Mouse (Mus musculus) kidney, adult 2 months (tissue): ENCODE measurements at regions not wholly inside any gene's neighbourhood (a gene's known extent, or its start where the extent isn't known, plus 50 kb on each side); places are given as distances from the start of the nearest gene placed in this dataset.

Experiments
- DNase-seq: peaks from one replicate; pipeline ENCODE4 v3.0.0; 2021
- H3K27ac ChIP-seq: fragments of 200-500 bp; 2 replicates; pipeline ENCODE4 v1.5.1; 2012; ENCODE audit warnings: low read depth, low read length, control low read depth, inconsistent platforms; ENCODE audit not compliant: insufficient read depth
- H3K27me3 ChIP-seq: fragments of 200-500 bp; replicated peaks from 2 replicates; pipeline ENCODE4 v1.6.1; 2012; ENCODE audit warnings: mild to moderate bottlenecking, moderate library complexity, low read length, inconsistent platforms; ENCODE audit not compliant: control insufficient read depth, insufficient read depth
- H3K36me3 ChIP-seq: fragments of 200-500 bp; 2 replicates; pipeline ENCODE4 v1.6.1; 2012; ENCODE audit warnings: mild to moderate bottlenecking, moderate library complexity, low read length, inconsistent platforms; ENCODE audit not compliant: control insufficient read depth, insufficient read depth
- H3K4me1 ChIP-seq: fragments of 200-500 bp; 2 replicates; pipeline ENCODE4 v1.6.1; 2011; ENCODE audit warnings: low read length; ENCODE audit not compliant: control insufficient read depth, insufficient read depth
- H3K4me3 ChIP-seq: fragments of 200-500 bp; 2 replicates; pipeline ENCODE4 v1.5.1; 2011; ENCODE audit warnings: mild to moderate bottlenecking, low read depth, low read length, control low read depth; ENCODE audit not compliant: insufficient read depth
- CTCF ChIP-seq: fragments of 200-500 bp; conservative IDR thresholded peaks from 2 replicates; pipeline ENCODE4 v1.5.1; 2011; ENCODE audit warnings: low read depth, mild to moderate bottlenecking, control low read depth, low read length, moderate library complexity, mixed read lengths; ENCODE audit not compliant: insufficient read depth, insufficient read length
- POLR2A ChIP-seq: fragments of 200-500 bp; IDR thresholded peaks from one replicate; pipeline ENCODE4 v1.6.1; 2011; ENCODE audit warnings: low read depth, low read length, control low read depth
- WGBS: fragments of 180-500 bp; shearing (Covaris S2); methylation state at CpG from one replicate; pipeline ENCODE4 v1.1.7; 2018; 5-methylcytosine and 5-hydroxymethylcytosine counted together

- TF ChIP-seq POLR2A (no peak), CTCF (no peak)
- no peak overlapping the region for H3K4me3 ChIP-seq
- H3K27ac ChIP-seq = no peak overlapping the region
- 62% methylated on average over 4 of the region's 4 CpGs for WGBS
- no peaks in the 10 kb centered on the region for H3K36me3 ChIP-seq
- H3K4me1 ChIP-seq = no peaks in the 10 kb centered on the region
- no peaks in the 10 kb centered on the region for H3K27me3 ChIP-seq
- DNase-seq = no peak
These were observed 774.6 kb downstream of the Brinp1 start for GRCm38 (mm10) chr4:68179551-68179950.

- TF ChIP-seq CTCF = no peak
- no peak for TF ChIP-seq POLR2A
- Histone ChIP-seq H3K27me3 (no peaks in the 10 kb centered on the region), H3K36me3 (no peaks in the 10 kb centered on the region), H3K4me1 (no peaks in the 10 kb centered on the region), H3K27ac (no peak overlapping the region), H3K4me3 (no peak overlapping the region)
- no peak for DNase-seq
- WGBS = 87% methylated on average over 1 of the region's 1 CpGs
These were observed 797.7 kb downstream of the Brinp1 start for GRCm38 (mm10) chr4:68156499-68156898.

- H3K36me3 ChIP-seq = no peaks in the 10 kb centered on the region
- H3K4me3 ChIP-seq = no peak overlapping the region
- 85% methylated on average over 5 of the region's 5 CpGs for WGBS
- H3K27ac ChIP-seq = no peak overlapping the region
- H3K4me1 ChIP-seq = no peaks in the 10 kb centered on the region
- DNase-seq = no peak
- TF ChIP-seq CTCF = no peak
- TF ChIP-seq POLR2A = no peak
- H3K27me3 ChIP-seq = no peaks in the 10 kb centered on the region
These were observed 805.6 kb downstream of the Brinp1 start for GRCm38 (mm10) chr4:68148483-68149069.

GRCm38 (mm10) chr4:68128124-68128523 is 826.1 kb downstream of the Brinp1 start:
- no peak for TF ChIP-seq POLR2A
- no peak for TF ChIP-seq CTCF
- Histone ChIP-seq H3K36me3 (no peaks in the 10 kb centered on the region), H3K4me3 (no peak overlapping the region), H3K27ac (no peak overlapping the region), H3K4me1 (no peaks in the 10 kb centered on the region), H3K27me3 (no peaks in the 10 kb centered on the region)
- no peak for DNase-seq
- 56% methylated on average over 4 of the region's 4 CpGs for WGBS

- no peaks in the 10 kb centered on the region for H3K27me3 ChIP-seq
- no peak for DNase-seq
- H3K4me1 ChIP-seq = no peaks in the 10 kb centered on the region
- H3K27ac ChIP-seq = no peak overlapping the region
- TF ChIP-seq CTCF = no peak
- no peak for TF ChIP-seq POLR2A
- H3K4me3 ChIP-seq = no peak overlapping the region
- no peaks in the 10 kb centered on the region for H3K36me3 ChIP-seq
These were observed 839.7 kb downstream of the Brinp1 start for GRCm38 (mm10) chr4:68114502-68114901.

GRCm38 (mm10) chr4:68085255-68085654 is 868.9 kb downstream of the Brinp1 start:
- Histone ChIP-seq H3K4me1 (no peaks in the 10 kb centered on the region), H3K4me3 (no peak overlapping the region), H3K36me3 (no peaks in the 10 kb centered on the region), H3K27me3 (no peaks in the 10 kb centered on the region), H3K27ac (no peak overlapping the region)
- 69% methylated on average over 3 of the region's 3 CpGs for WGBS
- no peak for DNase-seq
- TF ChIP-seq POLR2A (no peak), CTCF (no peak)

GRCm38 (mm10) chr4:68056813-68057578 is 897.2 kb downstream of the Brinp1 start:
- no peak for TF ChIP-seq CTCF
- TF ChIP-seq POLR2A = no peak
- Histone ChIP-seq H3K27ac (no peak overlapping the region), H3K4me3 (no peak overlapping the region), H3K36me3 (no peaks in the 10 kb centered on the region), H3K4me1 (no peaks in the 10 kb centered on the region), H3K27me3 (no peaks in the 10 kb centered on the region)
- WGBS = 59% methylated on average over 4 of the region's 4 CpGs
- DNase-seq = no peak

GRCm38 (mm10) chr4:68022891-68023303 is 931.3 kb downstream of the Brinp1 start:
- Histone ChIP-seq H3K4me1 (no peaks in the 10 kb centered on the region), H3K4me3 (no peak overlapping the region), H3K27ac (no peak overlapping the region), H3K27me3 (no peaks in the 10 kb centered on the region), H3K36me3 (no peaks in the 10 kb centered on the region)
- DNase-seq = peak; percentile 35
- 7% methylated on average over 2 of the region's 2 CpGs for WGBS
- TF ChIP-seq CTCF (peak; percentile 41; the same call in 1 of the 2 replicates), POLR2A (no peak)
